9 mouse cellular contexts compared by ENCODE assay signal in the genomic region with DNA sequence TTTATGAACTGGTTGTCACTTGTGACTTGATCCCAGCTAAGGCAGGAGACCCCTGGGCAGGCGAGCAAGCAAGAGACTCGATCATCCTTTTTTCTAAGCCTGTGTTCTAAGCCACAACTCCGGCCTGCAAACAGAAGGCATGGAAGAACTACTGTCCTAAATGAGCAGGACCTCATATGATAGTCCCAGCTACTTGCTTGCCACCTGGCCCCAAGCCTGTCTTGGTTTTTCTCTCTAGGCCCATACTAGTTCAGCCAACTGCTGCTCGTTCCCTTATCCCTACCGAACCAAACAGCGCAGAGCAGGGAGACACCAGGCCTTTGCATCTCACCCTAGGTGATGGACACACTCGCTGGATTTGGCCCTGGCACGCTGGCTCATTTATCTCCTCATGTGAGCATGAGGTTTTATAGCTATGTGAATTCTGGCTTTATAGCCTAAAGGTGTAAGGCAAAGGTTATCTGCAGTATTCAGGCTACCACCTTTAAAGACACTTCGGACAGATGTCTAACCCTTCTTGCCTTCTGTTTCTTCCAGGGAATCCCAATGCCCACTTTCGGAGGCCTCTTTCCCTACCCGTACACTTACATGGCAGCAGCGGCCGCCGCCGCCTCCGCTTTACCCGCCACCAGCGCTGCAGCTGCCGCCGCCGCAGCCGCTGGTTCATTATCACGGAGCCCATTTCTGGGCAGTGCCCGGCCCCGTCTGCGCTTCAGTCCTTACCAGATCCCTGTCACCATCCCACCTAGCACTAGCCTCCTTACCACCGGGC. TPM values are rescaled to one million over a fixed set of nuclear protein-coding genes. Genes with fewer than 3 reads are reported as not detected.
DNase-seq lines count a peak whose midpoint lies in the region; ATAC-seq and TF ChIP-seq lines count a peak whose summit lies in the region.
"Had no signal": no experiment of that assay in that cellular context is flagged by ENCODE, and none has a peak within 500 bp of the region (broad histone marks: within the 10 kb centered on the region; RNA-seq: fewer than 3 reads in every experiment).

No protein-coding gene starts in this region.

- WGBS in heart, embryonic 13.5 days: 28% methylated on average over 27 of the region's 27 CpGs
- WGBS in hindbrain, postnatal 0 days: 9% methylated on average over 27 of the region's 27 CpGs
- 4% methylated on average over 27 of the region's 27 CpGs for WGBS in midbrain, embryonic 15.5 days

- no peak for ATAC-seq in heart, embryonic 13.5 days (ENCODE audit: extremely low read depth, insufficient number of reproducible peaks, low FRiP score, low TSS enrichment)
- no peak for ATAC-seq in hindbrain, postnatal 0 days
- ATAC-seq in midbrain, embryonic 15.5 days (replicated peaks): no peak

- peak overlapping the region; percentile 73 for H3K4me3 ChIP-seq in heart, embryonic 13.5 days
- H3K4me3 ChIP-seq in hindbrain, postnatal 0 days (ENCODE audit: low read length): peak overlapping the region; percentile 14
- H3K4me3 ChIP-seq in midbrain, embryonic 15.5 days: 0 out of 2 replicates have a peak overlapping the region, but pooled peaks have one; percentile 5

- H3K9me3 ChIP-seq in heart, embryonic 13.5 days: no peaks in the 10 kb centered on the region
- no peaks in the 10 kb centered on the region for H3K9me3 ChIP-seq in hindbrain, postnatal 0 days (ENCODE audit: low read length)
- H3K9me3 ChIP-seq in midbrain, embryonic 15.5 days: no peaks in the 10 kb centered on the region

- TF ChIP-seq CTCF in hindbrain, postnatal 0 days (IDR thresholded peaks at IDR 0.05; ENCODE audit: low read depth): no peak

- H3K4me1 ChIP-seq in heart, embryonic 13.5 days: peaks cover 59% of the 10 kb centered on the region
- H3K4me1 ChIP-seq in hindbrain, postnatal 0 days (ENCODE audit: insufficient read depth, low read length): 0 out of 2 replicates have a peak, but pooled peaks cover 4% of the 10 kb centered on the region
- peaks cover 34% of the 10 kb centered on the region for H3K4me1 ChIP-seq in midbrain, embryonic 15.5 days

- 0 out of 2 replicates have a peak overlapping the region, but pooled peaks have one; percentile 20 for H3K27ac ChIP-seq in heart, embryonic 13.5 days (replicated peaks)
- H3K27ac ChIP-seq in hindbrain, postnatal 0 days: no peak overlapping the region
- no peak overlapping the region for H3K27ac ChIP-seq in midbrain, embryonic 15.5 days

- peaks cover 82% of the 10 kb centered on the region for H3K27me3 ChIP-seq in heart, embryonic 13.5 days (replicated peaks)
- H3K27me3 ChIP-seq in hindbrain, postnatal 0 days (ENCODE audit: insufficient read depth, low read length): peaks cover 75% of the 10 kb centered on the region
- H3K27me3 ChIP-seq in midbrain, embryonic 15.5 days (replicated peaks): peaks cover 89% of the 10 kb centered on the region

- peak overlapping the region; percentile 90 for H3K9ac ChIP-seq in heart, embryonic 13.5 days
- no peak overlapping the region for H3K9ac ChIP-seq in hindbrain, postnatal 0 days (replicated peaks; ENCODE audit: low read length)
- no peak overlapping the region for H3K9ac ChIP-seq in midbrain, embryonic 15.5 days

- no peak for DNase-seq in heart, postnatal 14 days
- peak; percentile 37 for DNase-seq in embryo, embryonic 9.5 days (ENCODE audit: extremely low spot score)
- no peak for DNase-seq in hindbrain, postnatal 0 days (ENCODE audit: low spot score)
- DNase-seq in T-cell, adult 2 months (ENCODE audit: low spot score): no peak
- DNase-seq in thymus, postnatal 25 days: no peak
- DNase-seq in thymus, postnatal 10 days (ENCODE audit: low spot score in 2 of 2): no peak

- intact Hi-C loops in heart, postnatal 14 days (cut with DNase I): no loop called here

- H3K4me2 ChIP-seq in heart, embryonic 13.5 days: peak overlapping the region; percentile 88
- peak overlapping the region; percentile 3; the same call in 1 of the 2 replicates for H3K4me2 ChIP-seq in hindbrain, postnatal 0 days (ENCODE audit: low read depth, low read length)
- peak overlapping the region; percentile 21; the same call in 1 of the 2 replicates for H3K4me2 ChIP-seq in midbrain, embryonic 15.5 days

- no peaks in the 10 kb centered on the region for H3K36me3 ChIP-seq in heart, embryonic 13.5 days
- no peaks in the 10 kb centered on the region for H3K36me3 ChIP-seq in hindbrain, postnatal 0 days (ENCODE audit: insufficient read depth, low read length)
- H3K36me3 ChIP-seq in midbrain, embryonic 15.5 days (replicated peaks): no peaks in the 10 kb centered on the region
- H3K36me3 ChIP-seq: G1E had no signal

RNA-seq across cellular contexts. Expression of a gene that starts 7.9 kb away (rescaled TPM):
- polyA plus RNA-seq in heart, embryonic 13.5 days (2015; fragmentation: Nextera tagmentation; extraction: Ambion mirVana): 2.0 and 2.9 TPM in 2 replicates
- 10 to 100 TPM; 11.8 to 14.5 TPM for total RNA-seq in heart, postnatal 14 days (2021)
- total RNA-seq in hindbrain, postnatal 0 days (2014; rRNA removed): 3.6 and 7.9 TPM in 2 replicates
- 0.70 and 0.86 TPM in 2 replicates for polyA plus RNA-seq in hindbrain, postnatal 0 days (2015; fragmentation: Nextera tagmentation; extraction: Ambion mirVana)
- polyA plus RNA-seq in midbrain, embryonic 15.5 days (2015; fragmentation: Nextera tagmentation; extraction: Ambion mirVana): 1.0 TPM in 2 replicates

RNA-seq across cellular contexts. Expression of a gene that starts 9.9 kb away (rescaled TPM):
- polyA plus RNA-seq in heart, embryonic 13.5 days (2015; fragmentation: Nextera tagmentation; extraction: Ambion mirVana): not detected in 2 replicates
- total RNA-seq in heart, postnatal 14 days (2021): not detected
- total RNA-seq in hindbrain, postnatal 0 days (2014; rRNA removed): not detected in 2 replicates
- polyA plus RNA-seq in hindbrain, postnatal 0 days (2015; fragmentation: Nextera tagmentation; extraction: Ambion mirVana): not detected in 2 replicates
- polyA plus RNA-seq in midbrain, embryonic 15.5 days (2015; fragmentation: Nextera tagmentation; extraction: Ambion mirVana): not detected in 2 replicates
- total RNA-seq: G1E had no signal
- polyA plus RNA-seq: G1E had no signal

RNA-seq across cellular contexts. Expression of a gene that starts 46.0 kb away (rescaled TPM):
- polyA plus RNA-seq in heart, embryonic 13.5 days (2015; fragmentation: Nextera tagmentation; extraction: Ambion mirVana): 2.5 and 3.2 TPM in 2 replicates
- total RNA-seq in heart, postnatal 14 days (2021): under 1 TPM in 1 of 2 experiments, not detected in 1; 0.14 TPM
- 0.18 and 0.47 TPM in 2 replicates for total RNA-seq in hindbrain, postnatal 0 days (2014; rRNA removed)
- polyA plus RNA-seq in hindbrain, postnatal 0 days (2015; fragmentation: Nextera tagmentation; extraction: Ambion mirVana): 0.20 and 0.23 TPM in 2 replicates
- polyA plus RNA-seq in midbrain, embryonic 15.5 days (2015; fragmentation: Nextera tagmentation; extraction: Ambion mirVana): 0.34 and 0.46 TPM in 2 replicates
- total RNA-seq: G1E had no signal
- polyA plus RNA-seq: G1E had no signal

Comparison
In these comparisons a context has a peak if more than half of its experiments do, and no peak if none do; other contexts are left out.
1. H3K4me2 ChIP-seq: peak in every context shown above with its lines; median percentile 88 in heart, embryonic 13.5 days; 21 in midbrain, embryonic 15.5 days; 3 in hindbrain, postnatal 0 days.
2. H3K4me3 ChIP-seq: peak in every context shown above with its lines; median percentile 73 in heart, embryonic 13.5 days; 14 in hindbrain, postnatal 0 days; 5 in midbrain, embryonic 15.5 days.